Mouse (Mus musculus): ENCODE measurements around the gene Ttll7. TPM values are rescaled to one million over a fixed set of nuclear protein-coding genes. Genes with fewer than 3 reads are reported as not detected.

Gene Ttll7
- polyA plus RNA-seq, 1 experiment from 2014 or later: 7.6 TPM

DNA sequence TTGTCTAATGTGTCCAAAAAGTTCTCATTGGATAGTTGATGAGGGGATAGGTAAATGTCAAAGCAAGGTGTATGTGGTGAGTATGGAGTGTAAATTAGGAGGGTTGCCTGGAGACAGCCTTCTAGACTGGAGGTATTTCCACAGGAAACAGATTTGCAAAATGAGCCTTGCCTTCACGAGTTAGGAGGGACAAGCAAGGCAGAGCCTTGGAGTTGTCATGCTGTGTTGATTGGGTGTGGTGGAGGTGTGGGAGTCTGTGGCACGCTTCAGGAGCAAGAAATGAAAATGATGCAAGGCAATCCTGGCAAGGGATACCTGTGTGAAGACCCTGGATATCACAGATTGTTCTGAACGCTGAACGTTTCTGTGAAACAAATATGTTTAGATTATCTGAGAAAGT lies 84.7 kb downstream of the Ttll7 start:
- no peaks in the 10 kb centered on the region for H3K9me3 ChIP-seq (replicated peaks; ENCODE audit: control insufficient read depth, low read length)
- H3K9ac ChIP-seq (replicated peaks; ENCODE audit: low read length): no peak overlapping the region
- ATAC-seq (replicated peaks; ENCODE audit: insufficient number of reproducible peaks, low FRiP score, low TSS enrichment, low read depth) (no peak), DNase-seq (ENCODE audit: low spot score) (no peak)
- no peaks in the 10 kb centered on the region for H3K36me3 ChIP-seq (replicated peaks; ENCODE audit: control insufficient read depth, insufficient read depth, low read depth, low read length)
- H3K27me3 ChIP-seq (ENCODE audit: control insufficient read depth, insufficient read depth, low read length): no peaks in the 10 kb centered on the region
- 80% methylated on average over 4 of the region's 4 CpGs for WGBS
- H3K4me3 ChIP-seq (ENCODE audit: low read depth, low read length): no peak overlapping the region
- H3K4me2 ChIP-seq (ENCODE audit: low read depth, low read length): no peak overlapping the region
- no peak overlapping the region for H3K27ac ChIP-seq (replicated peaks; ENCODE audit: low read depth, low read length)
- H3K4me1 ChIP-seq (ENCODE audit: control insufficient read depth, insufficient read depth, low read length): no peaks in the 10 kb centered on the region

DNA sequence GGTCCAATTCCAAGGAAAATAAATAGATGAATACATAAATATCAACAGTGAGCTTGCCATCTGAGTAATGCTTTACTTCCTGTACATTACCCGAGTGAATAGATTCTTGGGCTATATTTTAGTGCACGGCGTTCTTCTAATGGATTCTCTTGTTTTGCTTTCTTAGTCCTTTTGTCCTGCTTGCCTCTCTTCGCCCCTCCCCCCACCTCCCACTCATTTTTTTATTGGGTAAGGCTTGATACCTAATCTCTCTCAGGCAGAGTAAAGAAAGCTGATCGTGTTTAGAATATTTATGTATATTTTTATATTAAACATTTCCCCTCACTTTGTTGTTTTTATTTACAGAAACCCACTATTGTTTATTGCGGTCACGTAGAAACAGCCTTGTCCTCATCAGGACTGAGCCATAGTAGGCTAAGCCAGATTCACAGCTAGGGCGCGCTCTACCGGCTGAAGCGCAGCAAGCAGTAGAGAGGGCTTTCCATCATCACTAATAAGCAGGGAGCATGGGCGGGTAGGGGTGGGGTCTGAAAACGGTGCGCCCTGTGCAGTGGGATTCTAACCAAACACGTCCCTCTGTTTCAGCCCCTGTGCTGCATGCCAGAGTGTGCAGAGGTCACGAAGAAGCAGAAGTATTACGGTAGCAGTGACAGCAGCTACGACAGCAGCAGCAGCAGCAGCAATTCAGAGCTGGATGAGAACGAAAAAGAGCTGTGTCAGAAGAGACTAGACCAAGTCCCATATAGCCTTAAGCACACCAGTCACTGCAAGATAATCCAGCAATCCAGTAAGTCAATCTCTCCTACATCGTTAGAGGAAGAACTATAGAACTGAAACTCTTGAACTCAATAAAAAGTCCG lies 87.5 kb downstream of the Ttll7 start:
- Histone ChIP-seq H3K4me1 (ENCODE audit: control insufficient read depth, insufficient read depth, low read length) (no peaks in the 10 kb centered on the region), H3K4me3 (ENCODE audit: low read depth, low read length) (no peak overlapping the region), H3K9me3 (replicated peaks; ENCODE audit: control insufficient read depth, low read length) (no peaks in the 10 kb centered on the region), H3K9ac (replicated peaks; ENCODE audit: low read length) (no peak overlapping the region), H3K27ac (replicated peaks; ENCODE audit: low read depth, low read length) (no peak overlapping the region), H3K27me3 (ENCODE audit: control insufficient read depth, insufficient read depth, low read length) (no peaks in the 10 kb centered on the region), H3K4me2 (ENCODE audit: low read depth, low read length) (no peak overlapping the region), H3K36me3 (replicated peaks; ENCODE audit: control insufficient read depth, insufficient read depth, low read depth, low read length) (no peaks in the 10 kb centered on the region)
- ATAC-seq (replicated peaks; ENCODE audit: insufficient number of reproducible peaks, low FRiP score, low TSS enrichment, low read depth): peak; percentile 83
- DNase-seq (ENCODE audit: low spot score): peak; percentile 72
- WGBS: 23% methylated on average over 21 of the region's 21 CpGs

DNA sequence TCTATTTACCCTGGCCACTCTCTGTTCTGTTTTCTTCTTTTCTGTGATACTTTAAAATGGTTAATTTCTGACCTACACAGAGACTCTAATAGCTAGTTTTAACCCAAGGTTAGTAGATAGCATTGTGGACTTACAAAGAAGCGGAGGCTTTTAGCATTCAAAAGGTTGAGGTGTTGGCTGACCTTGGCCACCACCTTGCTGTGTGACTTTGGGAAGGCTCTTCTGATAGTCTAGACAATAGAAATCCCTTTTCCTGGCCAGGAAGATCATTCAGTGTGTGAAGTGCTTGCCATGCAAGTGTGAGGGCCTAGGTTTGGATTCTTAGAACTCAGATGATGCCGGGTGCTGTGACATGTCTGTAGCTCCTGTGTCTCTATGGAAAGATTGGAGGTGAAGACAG lies 90.9 kb downstream of the Ttll7 start:
- H3K27me3 ChIP-seq (ENCODE audit: control insufficient read depth, insufficient read depth, low read length): no peaks in the 10 kb centered on the region
- no peak overlapping the region for H3K4me3 ChIP-seq (ENCODE audit: low read depth, low read length)
- no peak overlapping the region for H3K4me2 ChIP-seq (ENCODE audit: low read depth, low read length)
- no peak overlapping the region for H3K27ac ChIP-seq (replicated peaks; ENCODE audit: low read depth, low read length)
- no peaks in the 10 kb centered on the region for H3K4me1 ChIP-seq (ENCODE audit: control insufficient read depth, insufficient read depth, low read length)
- H3K9me3 ChIP-seq (replicated peaks; ENCODE audit: control insufficient read depth, low read length): no peaks in the 10 kb centered on the region
- no peaks in the 10 kb centered on the region for H3K36me3 ChIP-seq (replicated peaks; ENCODE audit: control insufficient read depth, insufficient read depth, low read depth, low read length)
- no peak overlapping the region for H3K9ac ChIP-seq (replicated peaks; ENCODE audit: low read length)
- WGBS: 83% methylated on average over 2 of the region's 2 CpGs
- DNase-seq (ENCODE audit: low spot score) (no peak), ATAC-seq (replicated peaks; ENCODE audit: insufficient number of reproducible peaks, low FRiP score, low TSS enrichment, low read depth) (no peak)

DNA sequence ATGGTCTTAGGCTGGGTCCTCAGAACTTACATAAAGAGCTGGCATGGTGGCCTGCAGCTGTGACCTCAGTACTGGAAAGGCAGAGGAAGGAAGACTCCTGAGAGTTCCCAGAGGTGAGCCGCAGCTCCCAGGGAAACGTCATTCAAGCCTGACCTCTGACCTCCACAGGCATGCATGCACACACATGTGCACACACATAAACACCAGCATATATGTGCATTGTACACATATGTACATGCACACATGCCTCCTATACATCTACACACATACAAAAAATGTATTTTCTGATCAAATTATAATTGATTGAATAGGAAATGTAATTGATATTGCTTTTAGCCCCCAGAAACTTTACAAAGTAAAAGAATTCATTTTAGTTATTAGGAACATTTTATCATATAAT lies 93.2 kb downstream of the Ttll7 start:
- Histone ChIP-seq H3K4me3 (ENCODE audit: low read depth, low read length) (no peak overlapping the region), H3K36me3 (replicated peaks; ENCODE audit: control insufficient read depth, insufficient read depth, low read depth, low read length) (no peaks in the 10 kb centered on the region), H3K27ac (replicated peaks; ENCODE audit: low read depth, low read length) (no peak overlapping the region), H3K4me2 (ENCODE audit: low read depth, low read length) (no peak overlapping the region), H3K4me1 (ENCODE audit: control insufficient read depth, insufficient read depth, low read length) (no peaks in the 10 kb centered on the region), H3K27me3 (ENCODE audit: control insufficient read depth, insufficient read depth, low read length) (no peaks in the 10 kb centered on the region), H3K9ac (replicated peaks; ENCODE audit: low read length) (no peak overlapping the region), H3K9me3 (replicated peaks; ENCODE audit: control insufficient read depth, low read length) (no peaks in the 10 kb centered on the region)
- no peak for DNase-seq (ENCODE audit: low spot score)
- ATAC-seq (replicated peaks; ENCODE audit: insufficient number of reproducible peaks, low FRiP score, low TSS enrichment, low read depth): no peak
- WGBS: 29% methylated on average over 2 of the region's 2 CpGs

DNA sequence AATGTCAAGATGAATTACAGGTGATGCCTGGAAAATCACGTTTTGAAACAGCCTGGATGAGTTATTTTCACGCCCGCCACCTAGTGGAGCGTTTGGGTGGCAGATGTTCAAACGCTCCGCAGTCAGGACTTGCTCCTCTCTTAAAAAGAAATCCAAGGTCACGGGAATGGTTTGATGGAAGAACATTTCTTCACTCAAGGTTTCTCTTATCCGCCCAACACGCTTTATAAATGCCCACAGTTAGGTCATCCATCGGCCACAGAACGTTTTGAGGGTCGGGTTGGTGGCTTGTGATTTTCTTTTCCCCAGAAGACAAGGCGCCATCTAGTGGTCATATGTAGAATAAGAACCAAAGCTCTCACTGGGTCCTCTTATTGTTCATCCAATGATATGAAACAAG lies 93.7 kb downstream of the Ttll7 start:
- Histone ChIP-seq H3K27ac (replicated peaks; ENCODE audit: low read depth, low read length) (no peak overlapping the region), H3K4me1 (ENCODE audit: control insufficient read depth, insufficient read depth, low read length) (no peaks in the 10 kb centered on the region), H3K36me3 (replicated peaks; ENCODE audit: control insufficient read depth, insufficient read depth, low read depth, low read length) (no peaks in the 10 kb centered on the region), H3K27me3 (ENCODE audit: control insufficient read depth, insufficient read depth, low read length) (no peaks in the 10 kb centered on the region), H3K9me3 (replicated peaks; ENCODE audit: control insufficient read depth, low read length) (no peaks in the 10 kb centered on the region), H3K9ac (replicated peaks; ENCODE audit: low read length) (0 out of 2 replicates have a peak overlapping the region, but pooled peaks have one; percentile 14), H3K4me3 (ENCODE audit: low read depth, low read length) (peak overlapping the region; percentile 23; the same call in 1 of the 2 replicates), H3K4me2 (ENCODE audit: low read depth, low read length) (peak overlapping the region; percentile 35)
- WGBS: 0% methylated on average over 13 of the region's 13 CpGs
- ATAC-seq (replicated peaks; ENCODE audit: insufficient number of reproducible peaks, low FRiP score, low TSS enrichment, low read depth) (no peak), DNase-seq (ENCODE audit: low spot score) (peak; percentile 87)

DNA sequence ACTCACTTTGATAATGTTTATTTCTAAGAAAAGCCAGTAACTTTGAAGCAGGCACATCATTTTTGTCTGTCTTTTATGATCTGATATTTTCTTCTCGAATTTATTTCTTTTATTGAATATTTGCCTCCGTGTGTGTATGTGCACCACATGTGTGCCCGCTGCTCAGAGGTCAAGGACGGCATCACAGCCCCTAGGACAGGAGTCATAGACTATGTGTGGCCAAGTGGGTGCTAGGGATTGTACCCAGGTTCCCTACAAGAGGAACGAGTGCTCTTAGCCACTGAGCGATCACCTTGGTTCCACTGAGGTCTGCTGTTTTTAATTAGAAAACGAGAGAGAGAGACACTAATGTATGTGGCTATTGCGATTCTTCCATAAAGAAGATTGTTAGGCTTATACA lies 94.5 kb downstream of the Ttll7 start:
- H3K27ac ChIP-seq (replicated peaks; ENCODE audit: low read depth, low read length): no peak overlapping the region
- DNase-seq (ENCODE audit: low spot score) (no peak), ATAC-seq (replicated peaks; ENCODE audit: insufficient number of reproducible peaks, low FRiP score, low TSS enrichment, low read depth) (no peak)
- H3K9me3 ChIP-seq (replicated peaks; ENCODE audit: control insufficient read depth, low read length): no peaks in the 10 kb centered on the region
- 80% methylated on average over 8 of the region's 8 CpGs for WGBS
- H3K4me3 ChIP-seq (ENCODE audit: low read depth, low read length): no peak overlapping the region
- H3K36me3 ChIP-seq (replicated peaks; ENCODE audit: control insufficient read depth, insufficient read depth, low read depth, low read length): no peaks in the 10 kb centered on the region
- H3K27me3 ChIP-seq (ENCODE audit: control insufficient read depth, insufficient read depth, low read length): no peaks in the 10 kb centered on the region
- H3K4me1 ChIP-seq (ENCODE audit: control insufficient read depth, insufficient read depth, low read length): no peaks in the 10 kb centered on the region
- H3K9ac ChIP-seq (replicated peaks; ENCODE audit: low read length): no peak overlapping the region
- H3K4me2 ChIP-seq (ENCODE audit: low read depth, low read length): no peak overlapping the region

DNA sequence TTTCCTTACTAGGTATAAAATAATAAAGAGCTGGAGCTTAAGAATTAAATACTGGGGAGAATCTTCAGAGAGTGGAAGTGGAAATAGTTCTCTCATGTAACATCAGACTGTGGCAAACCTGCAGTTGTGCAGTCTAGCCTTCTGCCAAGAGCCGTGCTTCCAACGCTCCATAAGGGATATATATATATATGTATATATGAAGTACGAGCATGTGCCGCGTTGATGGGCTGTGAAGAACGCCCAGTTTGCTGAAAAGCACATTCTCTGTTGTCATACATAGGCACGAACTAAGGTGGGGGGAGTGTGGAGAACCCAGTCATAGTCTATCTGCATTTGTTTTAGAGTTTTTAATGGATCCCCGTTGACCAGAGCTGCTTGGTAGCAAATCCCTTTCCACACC lies 104.6 kb downstream of the Ttll7 start:
- no peaks in the 10 kb centered on the region for H3K9me3 ChIP-seq (replicated peaks; ENCODE audit: control insufficient read depth, low read length)
- H3K27ac ChIP-seq (replicated peaks; ENCODE audit: low read depth, low read length): no peak overlapping the region
- H3K36me3 ChIP-seq (replicated peaks; ENCODE audit: control insufficient read depth, insufficient read depth, low read depth, low read length): no peaks in the 10 kb centered on the region
- H3K9ac ChIP-seq (replicated peaks; ENCODE audit: low read length): no peak overlapping the region
- no peaks in the 10 kb centered on the region for H3K27me3 ChIP-seq (ENCODE audit: control insufficient read depth, insufficient read depth, low read length)
- no peak for DNase-seq (ENCODE audit: low spot score)
- WGBS: 91% methylated on average over 8 of the region's 8 CpGs
- no peak for ATAC-seq (replicated peaks; ENCODE audit: insufficient number of reproducible peaks, low FRiP score, low TSS enrichment, low read depth)
- no peak overlapping the region for H3K4me3 ChIP-seq (ENCODE audit: low read depth, low read length)
- no peaks in the 10 kb centered on the region for H3K4me1 ChIP-seq (ENCODE audit: control insufficient read depth, insufficient read depth, low read length)
- no peak overlapping the region for H3K4me2 ChIP-seq (ENCODE audit: low read depth, low read length)

DNA sequence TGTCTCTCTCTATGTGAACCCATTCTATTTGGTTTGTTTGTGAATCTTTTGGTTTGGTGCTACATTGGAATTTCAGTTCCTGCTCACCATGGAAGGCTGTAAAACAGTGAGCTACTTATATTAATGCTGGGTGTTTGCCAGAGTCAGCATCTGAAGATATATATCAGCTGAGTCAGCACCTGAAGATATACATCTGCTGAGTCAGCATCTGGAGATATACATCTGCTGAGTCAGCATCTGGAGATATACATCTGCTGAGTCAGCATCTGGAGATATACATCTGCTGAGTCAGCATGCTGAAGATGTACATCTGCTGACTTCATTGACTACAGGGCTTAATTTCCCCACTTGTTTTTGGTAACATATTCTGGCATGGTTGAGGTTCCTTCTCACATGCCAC lies 110.7 kb downstream of the Ttll7 start:
- no peak overlapping the region for H3K27ac ChIP-seq (replicated peaks; ENCODE audit: low read depth, low read length)
- H3K4me3 ChIP-seq (ENCODE audit: low read depth, low read length): no peak overlapping the region
- no peak overlapping the region for H3K4me2 ChIP-seq (ENCODE audit: low read depth, low read length)
- no peak overlapping the region for H3K9ac ChIP-seq (replicated peaks; ENCODE audit: low read length)
- H3K9me3 ChIP-seq (replicated peaks; ENCODE audit: control insufficient read depth, low read length): no peaks in the 10 kb centered on the region
- DNase-seq (ENCODE audit: low spot score) (no peak), ATAC-seq (replicated peaks; ENCODE audit: insufficient number of reproducible peaks, low FRiP score, low TSS enrichment, low read depth) (no peak)
- no peaks in the 10 kb centered on the region for H3K27me3 ChIP-seq (ENCODE audit: control insufficient read depth, insufficient read depth, low read length)
- no peaks in the 10 kb centered on the region for H3K36me3 ChIP-seq (replicated peaks; ENCODE audit: control insufficient read depth, insufficient read depth, low read depth, low read length)
- no peaks in the 10 kb centered on the region for H3K4me1 ChIP-seq (ENCODE audit: control insufficient read depth, insufficient read depth, low read length)

Measured in embryonic facial prominence, embryonic 11.5 days (tissue).